Mouse (Mus musculus) midbrain, embryonic 14.5 days (tissue): Measurements from ENCODE around the gene Tvp23a. TPM values are rescaled to one million over a fixed set of nuclear protein-coding genes. Genes with fewer than 3 reads are reported as not detected.

Experiments
- ATAC-seq: fragments of 200-750 bp; cut with Nextera tagmentation; 2 replicates; pipeline ENCODE4 v1.8.0; 2017; ENCODE audit warnings: moderate number of reproducible peaks, moderate library complexity; ENCODE audit not compliant: low FRiP score, low TSS enrichment
- DNase-seq: peaks from one replicate; pipeline ENCODE4 v3.0.0-alpha.2; 2015
- H3K27ac ChIP-seq: fragments of 300-500 bp; sonication (generic); replicated peaks from 2 replicates; pipeline ENCODE4 v1.5.1; 2014; ENCODE audit warnings: mild to moderate bottlenecking, low read depth, low read length, moderate library complexity
- H3K27me3 ChIP-seq: fragments of 300-500 bp; sonication (generic); 2 replicates; pipeline ENCODE4 v1.6.1; 2014; ENCODE audit warnings: low read length, control low read depth, mixed read lengths; ENCODE audit not compliant: control insufficient read depth, insufficient read depth
- H3K36me3 ChIP-seq: fragments of 300-500 bp; sonication (generic); 2 replicates; pipeline ENCODE4 v1.6.1; 2014; ENCODE audit warnings: low read length, control low read depth; ENCODE audit not compliant: control insufficient read depth, insufficient read depth
- H3K4me1 ChIP-seq: fragments of 300-500 bp; sonication (generic); 2 replicates; pipeline ENCODE4 v1.6.1; 2014; ENCODE audit warnings: mild to moderate bottlenecking, antibody characterized with exemption, low read length, control low read depth; ENCODE audit not compliant: control insufficient read depth, insufficient read depth
- H3K4me2 ChIP-seq: fragments of 300-500 bp; sonication (generic); 2 replicates; pipeline ENCODE4 v1.6.1; 2014; ENCODE audit warnings: mild to moderate bottlenecking, low read length, moderate library complexity
- H3K4me3 ChIP-seq: fragments of 300-500 bp; sonication (generic); replicated peaks from 2 replicates; pipeline ENCODE4 v1.5.1; 2014; ENCODE audit warnings: low read depth, low read length
- H3K9ac ChIP-seq: fragments of 300-500 bp; sonication (generic); replicated peaks from 2 replicates; pipeline ENCODE4 v1.6.1; 2014; ENCODE audit warnings: mild to moderate bottlenecking, low read length, moderate library complexity
- H3K9me3 ChIP-seq: fragments of 300-500 bp; sonication (generic); 2 replicates; pipeline ENCODE4 v1.6.1; 2016; ENCODE audit warnings: low read length, control low read depth, mixed read lengths; ENCODE audit not compliant: control insufficient read depth
- WGBS: fragments of 180-500 bp; shearing (Covaris S2); extraction: QIAGEN DNeasy Blood & Tissue Kit; methylation state at CpG from one replicate; pipeline ENCODE4 v1.1.7; 2014; 5-methylcytosine and 5-hydroxymethylcytosine counted together
- polyA plus RNA-seq: library from polyadenylated mRNA; unstranded; fragments of >200 nt; fragmentation: Nextera tagmentation; extraction: Ambion mirVana; gene quantifications from 2 replicates; pipeline ENCODE4 v1.2.1, GENCODE M21; 2014

Tvp23a gene
- polyA plus RNA-seq, 1 experiment from 2014 or later, result 45.2 TPM

- 11% methylated on average over 13 of the region's 13 CpGs for WGBS
- ATAC-seq (peak; percentile 73; the same call in 1 of the 2 replicates), DNase-seq (peak; percentile 46)
- Histone ChIP-seq H3K36me3 (no peaks in the 10 kb centered on the region), H3K4me3 (peak overlapping the region; percentile 50), H3K9me3 (no peaks in the 10 kb centered on the region), H3K4me2 (peak overlapping the region; percentile 81), H3K4me1 (peaks cover 29% of the 10 kb centered on the region), H3K9ac (peak overlapping the region; percentile 61), H3K27ac (peak overlapping the region; percentile 77), H3K27me3 (no peaks in the 10 kb centered on the region)
These were observed 444 bp downstream of the Tvp23a start for GRCm38 (mm10) chr16:10446573-10447263.

GRCm38 (mm10) chr16:10443723-10444122, 3.4 kb downstream of the Tvp23a start:
- Histone ChIP-seq H3K27ac (no peak overlapping the region), H3K4me2 (no peak overlapping the region), H3K4me1 (peaks cover 29% of the 10 kb centered on the region), H3K27me3 (no peaks in the 10 kb centered on the region), H3K4me3 (no peak overlapping the region), H3K36me3 (0 out of 2 replicates have a peak, but pooled peaks cover under 1% of the 10 kb centered on the region), H3K9me3 (no peaks in the 10 kb centered on the region), H3K9ac (no peak overlapping the region)
- no peak for ATAC-seq
- DNase-seq, result no peak

GRCm38 (mm10) chr16:10441761-10442160, 5.4 kb downstream of the Tvp23a start:
- 91% methylated on average over 4 of the region's 4 CpGs for WGBS
- ATAC-seq (no peak), DNase-seq (no peak)
- H3K9me3 ChIP-seq, result no peaks in the 10 kb centered on the region
- no peak overlapping the region for H3K4me3 ChIP-seq
- H3K4me1 ChIP-seq, result peaks cover 22% of the 10 kb centered on the region
- H3K9ac ChIP-seq, result no peak overlapping the region
- H3K27ac ChIP-seq, result no peak overlapping the region
- no peaks in the 10 kb centered on the region for H3K27me3 ChIP-seq
- H3K36me3 ChIP-seq, result peaks cover 13% of the 10 kb centered on the region; the same call in 1 of the 2 replicates
- no peak overlapping the region for H3K4me2 ChIP-seq

DNA sequence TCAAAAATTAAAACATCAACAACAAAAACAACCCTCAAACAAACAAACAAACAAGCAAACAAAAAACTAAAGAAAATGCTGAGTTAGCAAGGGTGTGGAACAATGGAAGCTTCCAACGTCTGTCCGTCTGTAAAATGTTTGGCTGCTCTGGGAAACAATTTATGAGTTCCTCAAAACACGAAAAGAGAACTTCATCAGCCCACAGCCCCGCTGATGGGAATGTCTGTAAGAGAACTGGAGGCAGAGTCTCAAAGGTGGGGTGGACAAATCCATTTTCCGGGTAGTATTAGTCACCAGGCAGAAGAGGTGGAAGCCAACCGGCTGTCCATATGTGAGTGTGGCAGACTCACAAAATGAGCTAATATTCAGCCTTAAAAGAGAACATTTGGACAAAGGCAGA, 5.8 kb downstream of the Tvp23a start:
- 89% methylated on average over 6 of the region's 6 CpGs for whole genome bisulfite sequencing
- H3K36me3 ChIP-seq, result peaks cover 16% of the 10 kb centered on the region; the same call in 1 of the 2 replicates
- H3K27me3 ChIP-seq, result no peaks in the 10 kb centered on the region
- DNase-seq (no peak), ATAC-seq (no peak)
- no peak overlapping the region for H3K4me3 ChIP-seq
- peaks cover 18% of the 10 kb centered on the region for H3K4me1 ChIP-seq
- H3K27ac ChIP-seq, result no peak overlapping the region
- H3K9me3 ChIP-seq, result no peaks in the 10 kb centered on the region
- H3K9ac ChIP-seq, result no peak overlapping the region
- H3K4me2 ChIP-seq, result no peak overlapping the region

DNA sequence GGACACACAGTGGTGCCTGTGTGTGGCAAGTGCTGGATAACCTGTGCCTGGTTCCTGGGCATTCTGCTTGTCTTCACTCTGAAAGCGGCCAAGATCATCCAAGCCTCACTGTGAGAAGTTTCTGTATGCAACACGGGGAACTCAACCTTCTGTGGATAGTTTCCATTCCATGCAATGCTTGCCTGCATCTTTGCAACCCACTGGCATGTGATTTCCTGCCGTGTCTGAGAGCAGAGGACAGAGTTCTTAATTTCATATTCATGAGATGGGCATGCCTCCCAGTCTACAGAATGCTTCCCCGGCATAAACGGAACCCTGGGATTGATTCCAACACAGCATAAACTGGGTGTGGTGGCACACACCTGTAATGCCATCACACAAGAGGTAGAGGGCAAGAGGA, 9.1 kb downstream of the Tvp23a start:
- Histone ChIP-seq H3K4me3 (no peak overlapping the region), H3K9ac (no peak overlapping the region), H3K9me3 (no peaks in the 10 kb centered on the region), H3K27me3 (no peaks in the 10 kb centered on the region), H3K4me2 (no peak overlapping the region), H3K4me1 (no peaks in the 10 kb centered on the region), H3K36me3 (peaks cover 16% of the 10 kb centered on the region; the same call in 1 of the 2 replicates), H3K27ac (no peak overlapping the region)
- 84% methylated on average over 5 of the region's 5 CpGs for WGBS
- no peak for ATAC-seq
- DNase-seq, result no peak

DNA sequence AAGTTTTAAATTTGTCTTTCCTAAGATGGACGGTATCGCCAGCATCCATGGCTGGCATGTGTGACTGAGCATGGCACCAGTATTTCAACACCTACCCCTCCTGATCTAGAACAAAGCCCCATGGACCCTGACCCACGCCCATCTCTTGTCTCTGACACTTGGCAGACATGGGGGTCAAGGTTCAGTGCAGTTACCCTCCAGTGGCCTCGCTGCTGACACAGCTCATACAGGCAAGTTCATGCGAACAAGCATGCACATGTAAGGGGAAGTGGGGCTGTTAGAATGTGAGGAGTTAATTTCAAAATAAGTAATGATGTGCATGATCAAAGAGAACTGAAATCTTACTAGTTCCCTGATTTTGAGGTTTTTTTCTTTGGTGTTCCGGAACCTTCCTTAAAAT, 11.0 kb downstream of the Tvp23a start:
- no peak overlapping the region for H3K27ac ChIP-seq
- H3K9me3 ChIP-seq, result no peaks in the 10 kb centered on the region
- ATAC-seq (no peak), DNase-seq (no peak)
- H3K27me3 ChIP-seq, result no peaks in the 10 kb centered on the region
- H3K4me3 ChIP-seq, result no peak overlapping the region
- no peak overlapping the region for H3K4me2 ChIP-seq
- H3K4me1 ChIP-seq, result no peaks in the 10 kb centered on the region
- H3K36me3 ChIP-seq, result peaks cover 22% of the 10 kb centered on the region; the same call in 1 of the 2 replicates
- no peak overlapping the region for H3K9ac ChIP-seq
- 88% methylated on average over 6 of the region's 6 CpGs for WGBS

DNA sequence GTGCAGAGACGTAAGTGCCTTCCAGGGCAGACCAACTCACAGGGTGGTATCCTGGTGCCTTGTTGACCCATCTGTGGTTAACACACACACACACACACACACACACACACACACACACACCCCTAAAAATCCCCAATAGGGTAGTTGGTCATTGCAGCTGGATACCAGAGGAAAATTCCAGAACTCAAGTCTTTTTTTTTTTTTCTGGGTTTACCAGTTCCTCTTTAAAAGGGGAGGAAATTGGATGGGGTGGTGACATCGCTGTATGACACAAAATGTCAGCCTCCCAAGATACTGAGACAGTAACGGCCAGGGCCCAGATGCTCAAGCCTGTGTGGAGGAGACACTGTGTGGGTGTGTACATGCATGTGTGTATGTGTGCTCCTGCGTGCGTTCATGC, 13.8 kb downstream of the Tvp23a start:
- WGBS, result 92% methylated on average over 5 of the region's 5 CpGs
- no peak overlapping the region for H3K9ac ChIP-seq
- no peak overlapping the region for H3K27ac ChIP-seq
- peaks cover 23% of the 10 kb centered on the region; the same call in 1 of the 2 replicates for H3K36me3 ChIP-seq
- ATAC-seq (no peak), DNase-seq (no peak)
- H3K4me2 ChIP-seq, result no peak overlapping the region
- no peaks in the 10 kb centered on the region for H3K27me3 ChIP-seq
- no peaks in the 10 kb centered on the region for H3K4me1 ChIP-seq
- no peaks in the 10 kb centered on the region for H3K9me3 ChIP-seq
- no peak overlapping the region for H3K4me3 ChIP-seq

DNA sequence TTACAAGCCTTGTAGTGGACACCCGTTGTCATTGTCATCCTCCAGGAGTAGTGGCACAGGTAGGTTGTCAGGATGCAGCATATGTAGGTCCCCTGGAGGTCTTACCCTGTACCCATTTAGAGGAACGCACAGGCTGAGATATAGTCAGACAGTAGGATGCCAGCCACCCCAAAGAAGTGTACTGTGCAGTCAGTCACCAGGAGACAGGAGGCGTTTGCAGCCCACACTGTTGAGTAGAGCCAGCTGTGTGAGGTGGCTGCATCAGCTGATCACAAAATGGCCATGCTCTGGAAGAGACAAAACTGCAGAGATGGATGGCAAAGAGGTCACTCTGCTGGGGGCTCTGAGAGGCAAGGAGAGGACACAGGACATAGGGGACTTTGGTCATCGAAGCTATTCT, 14.8 kb downstream of the Tvp23a start:
- Histone ChIP-seq H3K4me3 (no peak overlapping the region), H3K4me2 (no peak overlapping the region), H3K4me1 (no peaks in the 10 kb centered on the region), H3K36me3 (peaks cover 20% of the 10 kb centered on the region), H3K9me3 (no peaks in the 10 kb centered on the region), H3K27ac (no peak overlapping the region), H3K9ac (no peak overlapping the region), H3K27me3 (no peaks in the 10 kb centered on the region)
- DNase-seq, result no peak
- 94% methylated on average over 4 of the region's 4 CpGs for WGBS
- ATAC-seq, result no peak

- WGBS, result 90% methylated on average over 1 of the region's 1 CpGs
- no peaks in the 10 kb centered on the region for H3K4me1 ChIP-seq
- no peak for DNase-seq
- H3K36me3 ChIP-seq, result peaks cover 25% of the 10 kb centered on the region
- no peaks in the 10 kb centered on the region for H3K9me3 ChIP-seq
- H3K4me3 ChIP-seq, result no peak overlapping the region
- no peak overlapping the region for H3K27ac ChIP-seq
- no peak overlapping the region for H3K9ac ChIP-seq
- H3K27me3 ChIP-seq, result no peaks in the 10 kb centered on the region
- ATAC-seq, result no peak
- H3K4me2 ChIP-seq, result no peak overlapping the region
These were observed 15.3 kb downstream of the Tvp23a start for GRCm38 (mm10) chr16:10431911-10432310.
